Mouse (Mus musculus): ENCODE results near the gene Tecpr2. TPM values are rescaled to one million over a fixed set of nuclear protein-coding genes. Genes with fewer than 3 reads are reported as not detected.

Tecpr2 gene
- total and polyA plus RNA-seq, 3 experiments, result 2.8 to 7.5 (median 3.1) TPM

- Histone ChIP-seq H3K27ac (ENCODE audit: insufficient read depth, low read depth) (no peak overlapping the region), H3K9me3 (replicated peaks; ENCODE audit: low read length) (no peaks in the 10 kb centered on the region), H3K9ac (ENCODE audit: insufficient read depth, low read depth) (no peak overlapping the region), H3K4me1 (ENCODE audit: control insufficient read depth in 1 of 2, insufficient read depth in 2 of 2) (no peaks in the 10 kb centered on the region), H3K27me3 (replicated peaks) (no peaks in the 10 kb centered on the region), H3K4me2 (ENCODE audit: insufficient read depth, low read depth, poor library complexity, severe bottlenecking) (no peak overlapping the region), H3K4me3 (replicated peaks in 1 of 3; ENCODE audit: low read depth in 2 of 3, low read length in 2 of 3, poor library complexity in 1 of 3) (no peak overlapping the region), H3K79me2 (replicated peaks; ENCODE audit: control insufficient read depth, extremely low read depth, insufficient read depth, poor library complexity, severe bottlenecking) (no peaks in the 10 kb centered on the region), H3K36me3 (replicated peaks in 1 of 2; ENCODE audit: control insufficient read depth in 1 of 2, insufficient read depth in 1 of 2, low read length in 1 of 2) (peaks cover 33 to 56% of the 10 kb centered on the region in 2 experiments)
- dilution Hi-C loops (cut with MboI; ENCODE audit: extremely low pct_ligation_motif_present, extremely low pct_unique_long_range_greater_than_20kb, low sequenced_read_pairs), result no loop called here
- TF ChIP-seq JUND (conservative IDR thresholded peaks at IDR 0.05; ENCODE audit: low read depth, low read length), result no peak
- no peak for TF ChIP-seq ETS1 (conservative IDR thresholded peaks at IDR 0.05; ENCODE audit: low read depth, low read length)
- no peak for TF ChIP-seq MYC (IDR thresholded peaks at IDR 0.05; ENCODE audit: low read depth, low read length)
- no peak for TF ChIP-seq SMC3 (IDR thresholded peaks at IDR 0.05; ENCODE audit: low read depth, low read length)
- TF ChIP-seq JUN (IDR thresholded peaks at IDR 0.05; ENCODE audit: insufficient read depth, low read depth, low read length), result no peak
- no peak for TF ChIP-seq EP300 (IDR thresholded peaks at IDR 0.05; ENCODE audit: low read length)
- TF ChIP-seq KAT2A (IDR thresholded peaks at IDR 0.05; ENCODE audit: insufficient replicate concordance, low read length), result no peak
- no peak for TF ChIP-seq IRF4 (IDR thresholded peaks at IDR 0.05; ENCODE audit: low read depth, low read length)
- TF ChIP-seq BHLHE40 (IDR thresholded peaks at IDR 0.05; ENCODE audit: low read depth, low read length), result no peak
- TF ChIP-seq POLR2AphosphoS2 (IDR thresholded peaks at IDR 0.05; ENCODE audit: low read depth, low read length), result no peak
- no peak for TF ChIP-seq ZMIZ1 (IDR thresholded peaks at IDR 0.05; ENCODE audit: low read depth, low read length)
- no peak for TF ChIP-seq NRF1 (IDR thresholded peaks at IDR 0.05; ENCODE audit: low read depth, low read length)
- no peak for TF ChIP-seq TBP (conservative IDR thresholded peaks at IDR 0.05; ENCODE audit: low read depth, low read length)
- TF ChIP-seq MXI1 (IDR thresholded peaks at IDR 0.05; ENCODE audit: low read depth, low read length), result no peak
- TF ChIP-seq ZNF384 (IDR thresholded peaks at IDR 0.05; ENCODE audit: low read depth, low read length), result no peak
- no peak for TF ChIP-seq CTCF (conservative IDR thresholded peaks at IDR 0.05 in 1 of 2, IDR thresholded peaks at IDR 0.05 in 1 of 2; ENCODE audit: low read depth in 2 of 2, low read length in 2 of 2)
- in situ Hi-C loops (cut with MboI; ENCODE audit: low pct_ligation_motif_present, low pct_unique_long_range_greater_than_20kb, low sequenced_read_pairs), result no loop called here
- DNase-seq (ENCODE audit: extremely low read depth), result no peak
Observed at GRCm38 (mm10) chr12:110921572-110921971, 32.5 kb downstream of the Tecpr2 start.

GRCm38 (mm10) chr12:110932820-110933219, 43.8 kb downstream of the Tecpr2 start:
- no peaks in the 10 kb centered on the region for H3K79me2 ChIP-seq (replicated peaks; ENCODE audit: control insufficient read depth, extremely low read depth, insufficient read depth, poor library complexity, severe bottlenecking)
- TF ChIP-seq ZKSCAN1 (IDR thresholded peaks at IDR 0.05; ENCODE audit: borderline replicate concordance, low read depth, low read length) (no peak), IRF4 (IDR thresholded peaks at IDR 0.05; ENCODE audit: low read depth, low read length) (0 out of 2 replicates have a peak, but pooled peaks have one; percentile 12), NRF1 (IDR thresholded peaks at IDR 0.05; ENCODE audit: low read depth, low read length) (no peak), TBP (conservative IDR thresholded peaks at IDR 0.05; ENCODE audit: low read depth, low read length) (no peak)
- no peak overlapping the region for H3K27ac ChIP-seq (ENCODE audit: insufficient read depth, low read depth)
- no peak for DNase-seq (ENCODE audit: extremely low read depth)
- in situ Hi-C loops (cut with MboI; ENCODE audit: low pct_ligation_motif_present, low pct_unique_long_range_greater_than_20kb, low sequenced_read_pairs), result loop anchor here (10.0 kb wide), 1 partner anchor 202 kb away; no protein-coding TSS in a partner anchor
- no peak overlapping the region for H3K9ac ChIP-seq (ENCODE audit: insufficient read depth, low read depth)
- H3K4me1 ChIP-seq (ENCODE audit: control insufficient read depth in 1 of 2, insufficient read depth in 2 of 2), result peaks cover 0 to 6% of the 10 kb centered on the region in 2 experiments; a peak in 1 of 4 replicates
- H3K27me3 ChIP-seq (replicated peaks), result no peaks in the 10 kb centered on the region
- H3K9me3 ChIP-seq (replicated peaks; ENCODE audit: low read length), result no peaks in the 10 kb centered on the region
- H3K4me3 ChIP-seq (replicated peaks in 1 of 3; ENCODE audit: low read depth in 2 of 3, low read length in 2 of 3, poor library complexity in 1 of 3), result no peak overlapping the region
- H3K4me2 ChIP-seq (ENCODE audit: insufficient read depth, low read depth, poor library complexity, severe bottlenecking), result no peak overlapping the region
- peaks cover 28 to 77% of the 10 kb centered on the region in 2 experiments for H3K36me3 ChIP-seq (replicated peaks in 1 of 2; ENCODE audit: control insufficient read depth in 1 of 2, insufficient read depth in 1 of 2, low read length in 1 of 2)
- dilution Hi-C loops (cut with MboI; ENCODE audit: extremely low pct_ligation_motif_present, extremely low pct_unique_long_range_greater_than_20kb, low sequenced_read_pairs), result no loop called here

Data from CH12.LX (cell line).